Mouse (Mus musculus): ENCODE measurements around the gene Gm904. TPM values are rescaled to one million over a fixed set of nuclear protein-coding genes. Genes with fewer than 3 reads are reported as not detected.
"Not testable (repeated sequence)": the region's sequence is repeated elsewhere in the genome, so short reads cannot be mapped to it uniquely, and the experiment has no call there.

Gene Gm904
- polyA plus RNA-seq (2015; fragmentation: Nextera tagmentation; extraction: Ambion mirVana) = not detected in 2 replicates

DNA sequence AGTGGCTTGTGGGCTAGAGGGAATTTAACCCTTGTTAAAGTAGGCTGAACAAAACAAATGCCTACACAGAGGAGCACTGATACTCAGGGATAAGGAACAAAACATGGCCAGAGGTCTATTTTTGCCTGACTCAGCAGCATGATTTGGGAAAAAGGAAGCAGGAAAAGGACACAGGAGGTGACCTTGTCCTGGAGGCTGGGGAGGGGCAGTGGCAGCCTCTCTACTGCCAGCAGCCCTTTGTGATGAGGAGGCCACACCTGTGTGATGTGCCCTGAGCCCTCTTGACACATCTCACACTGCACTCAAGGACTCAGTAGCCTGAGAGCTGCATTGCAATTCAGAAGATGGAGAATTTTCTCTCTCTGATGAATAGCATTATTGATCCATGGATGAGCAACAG lies at the start of gene Gm904:
Gene Gm904 (plus strand): TSS at position 301 of the 400 bp plus-strand sequence.
- H3K4me1 ChIP-seq = not testable (repeated sequence)

DNA sequence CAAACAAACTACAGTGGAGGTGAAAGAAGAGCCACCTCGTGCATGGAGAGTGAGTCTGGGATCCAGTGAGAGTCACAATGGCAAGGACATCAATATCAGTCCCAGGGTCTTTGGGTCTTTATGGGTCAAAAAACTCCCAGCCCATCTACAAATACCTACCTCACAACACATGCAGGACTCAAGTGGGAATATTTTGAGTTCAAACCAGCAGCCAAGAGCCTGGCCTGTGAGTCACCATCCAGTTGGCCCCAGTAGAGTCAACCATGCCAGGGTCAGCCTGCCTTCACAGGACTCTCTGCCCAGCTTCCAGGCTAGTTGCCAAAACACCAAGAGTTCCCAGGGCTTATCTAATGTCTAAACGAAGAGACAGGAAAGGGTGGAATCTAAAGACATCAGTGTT lies 5.7 kb downstream of the Gm904 start:
- not testable (repeated sequence) for H3K4me3 ChIP-seq; H3K9ac ChIP-seq; H3K27me3 ChIP-seq; H3K9me3 ChIP-seq; H3K36me3 ChIP-seq; H3K27ac ChIP-seq; H3K4me2 ChIP-seq; ATAC-seq (ENCODE audit: borderline replicate concordance, extremely low read depth, low FRiP score, low TSS enrichment); H3K4me1 ChIP-seq
- WGBS = 67% methylated on average over 2 of the region's 2 CpGs

More for the DNA sequence above, at the start of gene Gm904:
- H3K4me2 ChIP-seq; ATAC-seq (ENCODE audit: borderline replicate concordance, extremely low read depth, low FRiP score, low TSS enrichment); H3K9me3 ChIP-seq; H3K27me3 ChIP-seq; H3K36me3 ChIP-seq; H3K4me3 ChIP-seq; H3K27ac ChIP-seq; H3K9ac ChIP-seq: not testable (repeated sequence)

Small RNAs within 50 kb of the gene (microRNA-seq; reads per million reads assigned to microRNA genes)
- gene Gm23952 (not detected), gene Mir683-2 (not detected)

Other genes starting within 250 kb of the Gm904 start
- 26.0 and 30.3 TPM in 2 replicates for gene Fbxw17, start 225.4 kb upstream of the Gm904 start, polyA plus RNA-seq (2015; fragmentation: Nextera tagmentation; extraction: Ambion mirVana)
- gene Gm47429, start 199.3 kb upstream of the Gm904 start, polyA plus RNA-seq (2015; fragmentation: Nextera tagmentation; extraction: Ambion mirVana) = not detected in 2 replicates
- not detected in 2 replicates for gene Nutm2, start 175.9 kb upstream of the Gm904 start, polyA plus RNA-seq (2015; fragmentation: Nextera tagmentation; extraction: Ambion mirVana)
- gene Gm8765, start 55.1 kb downstream of the Gm904 start, polyA plus RNA-seq (2015; fragmentation: Nextera tagmentation; extraction: Ambion mirVana) = not detected in 2 replicates

All from lung, embryonic 15.5 days (tissue).